Comparison of ENCODE assay signal across 12 mouse cellular contexts in genomic region chr8:119459724-119460123, GRCm38 (mm10). TPM values are rescaled to one million over a fixed set of nuclear protein-coding genes. Genes with fewer than 3 reads are reported as not detected.
DNase-seq lines count a peak whose midpoint lies in the region; ATAC-seq and TF ChIP-seq lines count a peak whose summit lies in the region.
"Had no signal": no experiment of that assay in that cellular context is flagged by ENCODE, and none has a peak within 500 bp of the region (broad histone marks: within the 10 kb centered on the region; RNA-seq: fewer than 3 reads in every experiment).

No protein-coding gene starts in this region.

- peaks cover 15% of the 10 kb centered on the region for H3K4me1 ChIP-seq in kidney, embryonic 16.5 days (ENCODE audit: insufficient read depth, low read length)
- H3K4me1 ChIP-seq in kidney, embryonic 15.5 days: peaks cover 25% of the 10 kb centered on the region
- peaks cover 20% of the 10 kb centered on the region for H3K4me1 ChIP-seq in heart, embryonic 15.5 days (replicated peaks)
- H3K4me1 ChIP-seq in midbrain, embryonic 13.5 days (replicated peaks): peaks cover 39% of the 10 kb centered on the region

- no peak for TF ChIP-seq CTCF in brain, embryonic 14.5 days (IDR thresholded peaks at IDR 0.05; ENCODE audit: borderline replicate concordance, extremely low read depth, insufficient read depth, insufficient read length)

- H3K27ac ChIP-seq in kidney, embryonic 16.5 days (ENCODE audit: low read length): no peak overlapping the region
- H3K27ac ChIP-seq in kidney, embryonic 15.5 days: no peak overlapping the region
- H3K27ac ChIP-seq in heart, embryonic 15.5 days: no peak overlapping the region
- peak overlapping the region; percentile 70 for H3K27ac ChIP-seq in midbrain, embryonic 13.5 days
- H3K27ac ChIP-seq: embryonic facial prominence, embryonic 13.5 days had no signal

- H3K36me3 ChIP-seq in kidney, embryonic 16.5 days (ENCODE audit: insufficient read depth, low read length): no peaks in the 10 kb centered on the region
- no peaks in the 10 kb centered on the region for H3K36me3 ChIP-seq in kidney, embryonic 15.5 days
- no peaks in the 10 kb centered on the region for H3K36me3 ChIP-seq in heart, embryonic 15.5 days
- no peaks in the 10 kb centered on the region for H3K36me3 ChIP-seq in midbrain, embryonic 13.5 days
- H3K36me3 ChIP-seq: embryonic facial prominence, embryonic 13.5 days; G1E had no signal

- TF ChIP-seq POLR2A in brain, embryonic 14.5 days (IDR thresholded peaks at IDR 0.05; ENCODE audit: borderline replicate concordance, extremely low read depth, insufficient read depth, insufficient read length, poor library complexity, severe bottlenecking): no peak

- no peak overlapping the region for H3K4me2 ChIP-seq in kidney, embryonic 16.5 days (replicated peaks; ENCODE audit: low read depth, low read length)
- no peak overlapping the region for H3K4me2 ChIP-seq in kidney, embryonic 15.5 days
- peak overlapping the region; percentile 46 for H3K4me2 ChIP-seq in heart, embryonic 15.5 days
- H3K4me2 ChIP-seq in midbrain, embryonic 13.5 days (replicated peaks): peak overlapping the region; percentile 25
- H3K4me2 ChIP-seq: embryonic facial prominence, embryonic 13.5 days had no signal

- no peak overlapping the region for H3K4me3 ChIP-seq in kidney, embryonic 16.5 days (ENCODE audit: low read length)
- H3K4me3 ChIP-seq in kidney, embryonic 15.5 days (replicated peaks): no peak overlapping the region
- H3K4me3 ChIP-seq in heart, embryonic 15.5 days: peak overlapping the region; percentile 13; the same call in 1 of the 2 replicates
- no peak overlapping the region for H3K4me3 ChIP-seq in midbrain, embryonic 13.5 days (replicated peaks)
- H3K4me3 ChIP-seq: embryonic facial prominence, embryonic 13.5 days had no signal

- DNase-seq in brain, embryonic 14.5 days (ENCODE audit: low read depth): peak; percentile 90
- DNase-seq in frontal cortex, postnatal 25 days (ENCODE audit: low spot score in 2 of 2): no peak
- DNase-seq in Muller cell, postnatal 12 days (ENCODE audit: inconsistent ontology term): no peak
- DNase-seq: lung, adult 2 months had no signal

- H3K27me3 ChIP-seq in kidney, embryonic 16.5 days (ENCODE audit: insufficient read depth, low read length): no peaks in the 10 kb centered on the region
- peaks cover 7% of the 10 kb centered on the region; the same call in 1 of the 2 replicates for H3K27me3 ChIP-seq in kidney, embryonic 15.5 days
- H3K27me3 ChIP-seq in heart, embryonic 15.5 days: peaks cover 28% of the 10 kb centered on the region
- H3K27me3 ChIP-seq in midbrain, embryonic 13.5 days: peaks cover 2% of the 10 kb centered on the region; the same call in 1 of the 2 replicates

- ATAC-seq in kidney, embryonic 16.5 days (ENCODE audit: low FRiP score, low TSS enrichment): no peak
- ATAC-seq in kidney, embryonic 15.5 days (replicated peaks; ENCODE audit: low FRiP score): no peak
- ATAC-seq in heart, embryonic 15.5 days (replicated peaks; ENCODE audit: insufficient number of reproducible peaks, insufficient read depth, low FRiP score, low read depth): no peak
- ATAC-seq in midbrain, embryonic 13.5 days: peak; percentile 66
- ATAC-seq in erythroid progenitor cell, adult 5-6 weeks (replicated peaks; ENCODE audit: low FRiP score, poor library complexity, severe bottlenecking): no peak

- WGBS in kidney, embryonic 16.5 days: 28% methylated on average over 16 of the region's 16 CpGs
- 31% methylated on average over 16 of the region's 16 CpGs for WGBS in kidney, embryonic 15.5 days
- 19% methylated on average over 16 of the region's 16 CpGs for WGBS in heart, embryonic 15.5 days
- 25% methylated on average over 16 of the region's 16 CpGs for WGBS in midbrain, embryonic 13.5 days

- 0 out of 2 replicates have a peak overlapping the region, but pooled peaks have one; percentile 2 for H3K9ac ChIP-seq in kidney, embryonic 16.5 days (replicated peaks; ENCODE audit: low read length)
- H3K9ac ChIP-seq in kidney, embryonic 15.5 days: no peak overlapping the region
- H3K9ac ChIP-seq in heart, embryonic 15.5 days: 0 out of 2 replicates have a peak overlapping the region, but pooled peaks have one; percentile 24
- 0 out of 2 replicates have a peak overlapping the region, but pooled peaks have one; percentile 19 for H3K9ac ChIP-seq in midbrain, embryonic 13.5 days (replicated peaks)
- H3K9ac ChIP-seq: embryonic facial prominence, embryonic 13.5 days had no signal

- H3K9me3 ChIP-seq in kidney, embryonic 16.5 days (ENCODE audit: low read length): no peaks in the 10 kb centered on the region
- no peaks in the 10 kb centered on the region for H3K9me3 ChIP-seq in kidney, embryonic 15.5 days (replicated peaks)
- no peaks in the 10 kb centered on the region for H3K9me3 ChIP-seq in heart, embryonic 15.5 days (replicated peaks)
- no peaks in the 10 kb centered on the region for H3K9me3 ChIP-seq in midbrain, embryonic 13.5 days
- H3K9me3 ChIP-seq: embryonic facial prominence, embryonic 13.5 days; G1E had no signal

RNA-seq across cellular contexts. Expression of gene Necab2, which starts 13.2 kb away (rescaled TPM):
- 2.3 and 2.5 TPM in 2 replicates for polyA plus RNA-seq in kidney, embryonic 16.5 days (2015; fragmentation: Nextera tagmentation; extraction: Ambion mirVana)
- 2.3 and 3.3 TPM in 2 replicates for polyA plus RNA-seq in kidney, embryonic 15.5 days (2015; fragmentation: Nextera tagmentation; extraction: Ambion mirVana)
- 32.6 and 43.5 TPM in 2 replicates for polyA plus RNA-seq in brain, embryonic 14.5 days (2012; rRNA removed)
- polyA plus RNA-seq in heart, embryonic 15.5 days (2015; fragmentation: Nextera tagmentation; extraction: Ambion mirVana): 0.16 and 0.20 TPM in 2 replicates
- polyA plus RNA-seq in midbrain, embryonic 13.5 days (2015; fragmentation: Nextera tagmentation; extraction: Ambion mirVana): 34.9 and 37.6 TPM in 2 replicates
- not detected in 2 replicates for total RNA-seq in erythroid progenitor cell, adult 5-6 weeks (2015; ENCODE audit: low replicate concordance)
- not detected in 2 replicates for total RNA-seq in erythroid progenitor cell, adult 5-6 weeks (2017; ENCODE audit: low replicate concordance)
- total RNA-seq: G1E had no signal
- polyA plus RNA-seq: G1E; heart, postnatal 0 days had no signal

RNA-seq across cellular contexts. Expression of gene Osgin1, which starts 25.8 kb away (rescaled TPM):
- 3.2 and 3.6 TPM in 2 replicates for polyA plus RNA-seq in kidney, embryonic 16.5 days (2015; fragmentation: Nextera tagmentation; extraction: Ambion mirVana)
- 2.0 and 3.5 TPM in 2 replicates for polyA plus RNA-seq in kidney, embryonic 15.5 days (2015; fragmentation: Nextera tagmentation; extraction: Ambion mirVana)
- 0.41 and 0.69 TPM in 2 replicates for polyA plus RNA-seq in brain, embryonic 14.5 days (2012; rRNA removed)
- 0.67 and 1.4 TPM in 2 replicates for polyA plus RNA-seq in heart, embryonic 15.5 days (2015; fragmentation: Nextera tagmentation; extraction: Ambion mirVana)
- 0.10 and 0.28 TPM in 2 replicates for polyA plus RNA-seq in midbrain, embryonic 13.5 days (2015; fragmentation: Nextera tagmentation; extraction: Ambion mirVana)
- not detected in 2 replicates for total RNA-seq in erythroid progenitor cell, adult 5-6 weeks (2015; ENCODE audit: low replicate concordance)
- total RNA-seq in erythroid progenitor cell, adult 5-6 weeks (2017; ENCODE audit: low replicate concordance): not detected in 2 replicates

RNA-seq across cellular contexts. Expression of gene Slc38a8, which starts 41.8 kb away (rescaled TPM):
- polyA plus RNA-seq in kidney, embryonic 16.5 days (2015; fragmentation: Nextera tagmentation; extraction: Ambion mirVana): 0.13 TPM in 1 of 2 replicates, not detected in the other
- polyA plus RNA-seq in kidney, embryonic 15.5 days (2015; fragmentation: Nextera tagmentation; extraction: Ambion mirVana): 0.08 TPM in 1 of 2 replicates, not detected in the other
- 0.16 and 0.19 TPM in 2 replicates for polyA plus RNA-seq in brain, embryonic 14.5 days (2012; rRNA removed)
- polyA plus RNA-seq in heart, embryonic 15.5 days (2015; fragmentation: Nextera tagmentation; extraction: Ambion mirVana): not detected in 2 replicates
- not detected in 2 replicates for polyA plus RNA-seq in midbrain, embryonic 13.5 days (2015; fragmentation: Nextera tagmentation; extraction: Ambion mirVana)
- not detected in 2 replicates for total RNA-seq in erythroid progenitor cell, adult 5-6 weeks (2015; ENCODE audit: low replicate concordance)
- not detected in 2 replicates for total RNA-seq in erythroid progenitor cell, adult 5-6 weeks (2017; ENCODE audit: low replicate concordance)
- polyA plus RNA-seq: G1E; heart, postnatal 0 days had no signal

Comparison
In these comparisons a context has a peak if more than half of its experiments do, and no peak if none do; other contexts are left out.
1. H3K4me2 ChIP-seq: peak in heart, embryonic 15.5 days (single experiment) and midbrain, embryonic 13.5 days (single experiment); none in kidney, embryonic 16.5 days (single experiment) and kidney, embryonic 15.5 days (single experiment).